Mouse (Mus musculus) forebrain, postnatal 0 days (tissue): ENCODE data around the gene Rin1. TPM values are rescaled to one million over a fixed set of nuclear protein-coding genes. Genes with fewer than 3 reads are reported as not detected.

Experiments
- ATAC-seq: fragments of 200-750 bp; cut with Nextera tagmentation; 2 replicates; pipeline ENCODE4 v1.8.0; 2017; ENCODE audit warnings: mild to moderate bottlenecking, moderate library complexity
- DNase-seq: peaks from one replicate; pipeline ENCODE4 v3.0.0-alpha.2; 2015
- H3K27ac ChIP-seq: fragments of 300-500 bp; sonication (generic); 2 replicates; pipeline ENCODE4 v1.5.1; 2014; ENCODE audit warnings: low read depth, mild to moderate bottlenecking, antibody characterized with exemption, low read length, moderate library complexity, mixed read lengths
- H3K27me3 ChIP-seq: fragments of 300-500 bp; sonication (generic); 2 replicates; pipeline ENCODE4 v1.6.1; 2014; ENCODE audit warnings: mild to moderate bottlenecking, low read length, mixed read lengths; ENCODE audit not compliant: insufficient read depth
- H3K36me3 ChIP-seq: fragments of 300-500 bp; sonication (generic); 2 replicates; pipeline ENCODE4 v1.6.1; 2014; ENCODE audit warnings: mild to moderate bottlenecking, moderate library complexity; ENCODE audit not compliant: insufficient read depth
- H3K4me1 ChIP-seq: fragments of 300-500 bp; sonication (generic); 2 replicates; pipeline ENCODE4 v1.6.1; 2014; ENCODE audit warnings: antibody characterized with exemption; ENCODE audit not compliant: insufficient read depth
- H3K4me2 ChIP-seq: fragments of 300-500 bp; sonication (generic); 2 replicates; pipeline ENCODE4 v1.6.1; 2014; ENCODE audit warnings: low read depth, mild to moderate bottlenecking, moderate library complexity
- H3K4me3 ChIP-seq: fragments of 300-500 bp; sonication (generic); 2 replicates; pipeline ENCODE4 v1.5.1; 2014; ENCODE audit warnings: low read depth, low read length, mixed read lengths
- H3K9ac ChIP-seq: fragments of 300-500 bp; sonication (generic); 2 replicates; pipeline ENCODE4 v1.6.1; 2014; ENCODE audit warnings: mild to moderate bottlenecking
- H3K9me3 ChIP-seq: fragments of 300-500 bp; sonication (generic); 2 replicates; pipeline ENCODE4 v1.6.1; 2016; ENCODE audit warnings: low read length
- CTCF ChIP-seq: sonication (generic); IDR thresholded peaks from 2 replicates; pipeline ENCODE4 v1.5.1; 2016; ENCODE audit warnings: antibody characterized with exemption, control low read depth, low read depth
- WGBS: fragments of 180-500 bp; shearing (Covaris S2); extraction: QIAGEN DNeasy Blood & Tissue Kit; methylation state at CpG from one replicate; pipeline ENCODE4 v1.1.7; 2014; 5-methylcytosine and 5-hydroxymethylcytosine counted together
- polyA plus RNA-seq: library from polyadenylated mRNA; unstranded; fragments of >200 nt; fragmentation: Nextera tagmentation; extraction: Ambion mirVana; gene quantifications from 2 replicates; pipeline ENCODE4 v1.2.1, GENCODE M21; 2015
- total RNA-seq: library from RNA; depleted of rRNA; stranded (reverse); fragments of >200 nt; gene quantifications from 2 replicates; pipeline ENCODE4 v1.2.3, GENCODE M21; 2014

Rin1 gene
- total and polyA plus RNA-seq, 2 experiments from 2014 or later: 2.4 to 9.8 TPM

GRCm38 (mm10) chr19:5052166-5052822 lies 2.0 kb downstream of the Rin1 start:
- DNase-seq (no peak), ATAC-seq (no peak)
- Histone ChIP-seq H3K27ac (no peak overlapping the region), H3K4me2 (no peak overlapping the region), H3K9ac (no peak overlapping the region), H3K4me3 (no peak overlapping the region), H3K27me3 (no peaks in the 10 kb centered on the region), H3K9me3 (no peaks in the 10 kb centered on the region), H3K4me1 (peaks cover 7% of the 10 kb centered on the region; the same call in 1 of the 2 replicates), H3K36me3 (peaks cover 22% of the 10 kb centered on the region)
- WGBS: 42% methylated on average over 25 of the region's 25 CpGs
- no peak for TF ChIP-seq CTCF

DNA sequence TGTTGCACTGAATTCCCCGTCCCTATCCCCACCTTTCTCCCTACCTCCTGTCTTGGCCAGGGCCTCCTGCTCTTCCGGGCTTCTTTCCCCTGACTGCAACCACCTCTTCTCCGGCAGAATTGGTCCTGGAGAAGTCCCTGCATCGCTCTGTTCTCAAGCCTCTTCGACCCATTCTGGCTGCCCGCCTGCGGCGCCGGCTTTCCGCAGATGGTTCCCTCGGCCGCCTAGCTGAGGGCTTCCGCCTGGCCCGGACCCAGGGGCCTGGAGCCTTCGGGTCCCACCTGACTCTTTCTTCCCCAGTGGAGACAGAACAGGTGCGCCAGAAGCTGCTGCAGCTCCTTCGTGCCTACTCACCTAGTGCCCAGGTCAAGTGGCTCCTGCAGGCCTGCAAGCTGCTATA lies 2.6 kb downstream of the Rin1 start:
- H3K36me3 ChIP-seq: peaks cover 18% of the 10 kb centered on the region
- DNase-seq: no peak
- H3K9me3 ChIP-seq: no peaks in the 10 kb centered on the region
- H3K9ac ChIP-seq: no peak overlapping the region
- ATAC-seq: no peak
- H3K27ac ChIP-seq: no peak overlapping the region
- H3K27me3 ChIP-seq: no peaks in the 10 kb centered on the region
- 69% methylated on average over 17 of the region's 17 CpGs for WGBS
- no peak overlapping the region for H3K4me3 ChIP-seq
- H3K4me2 ChIP-seq: no peak overlapping the region
- no peak for TF ChIP-seq CTCF
- H3K4me1 ChIP-seq: peaks cover 7% of the 10 kb centered on the region; the same call in 1 of the 2 replicates

GRCm38 (mm10) chr19:5053909-5054308 lies 3.6 kb downstream of the Rin1 start:
- 16% methylated on average over 9 of the region's 9 CpGs for WGBS

GRCm38 (mm10) chr19:5056251-5056650 lies 6.0 kb downstream of the Rin1 start:
- no peaks in the 10 kb centered on the region for H3K9me3 ChIP-seq
- H3K4me3 ChIP-seq: no peak overlapping the region
- ATAC-seq: peak; percentile 66
- no peaks in the 10 kb centered on the region for H3K4me1 ChIP-seq
- 13% methylated on average over 6 of the region's 6 CpGs for WGBS
- DNase-seq: peak; percentile 76
- peaks cover 1% of the 10 kb centered on the region; the same call in 1 of the 2 replicates for H3K36me3 ChIP-seq
- no peak overlapping the region for H3K27ac ChIP-seq
- no peaks in the 10 kb centered on the region for H3K27me3 ChIP-seq
- TF ChIP-seq CTCF: peak; percentile 81
- H3K9ac ChIP-seq: no peak overlapping the region
- no peak overlapping the region for H3K4me2 ChIP-seq

More at GRCm38 (mm10) chr19:5053909-5054308, 3.6 kb downstream of the Rin1 start:
- ATAC-seq (no peak), DNase-seq (peak; percentile 29)
- Histone ChIP-seq H3K9ac (no peak overlapping the region), H3K27me3 (no peaks in the 10 kb centered on the region), H3K4me1 (peaks cover 7% of the 10 kb centered on the region; the same call in 1 of the 2 replicates), H3K27ac (no peak overlapping the region), H3K9me3 (no peaks in the 10 kb centered on the region), H3K36me3 (peaks cover 11% of the 10 kb centered on the region), H3K4me3 (no peak overlapping the region), H3K4me2 (no peak overlapping the region)
- TF ChIP-seq CTCF: peak; percentile 71

DNA sequence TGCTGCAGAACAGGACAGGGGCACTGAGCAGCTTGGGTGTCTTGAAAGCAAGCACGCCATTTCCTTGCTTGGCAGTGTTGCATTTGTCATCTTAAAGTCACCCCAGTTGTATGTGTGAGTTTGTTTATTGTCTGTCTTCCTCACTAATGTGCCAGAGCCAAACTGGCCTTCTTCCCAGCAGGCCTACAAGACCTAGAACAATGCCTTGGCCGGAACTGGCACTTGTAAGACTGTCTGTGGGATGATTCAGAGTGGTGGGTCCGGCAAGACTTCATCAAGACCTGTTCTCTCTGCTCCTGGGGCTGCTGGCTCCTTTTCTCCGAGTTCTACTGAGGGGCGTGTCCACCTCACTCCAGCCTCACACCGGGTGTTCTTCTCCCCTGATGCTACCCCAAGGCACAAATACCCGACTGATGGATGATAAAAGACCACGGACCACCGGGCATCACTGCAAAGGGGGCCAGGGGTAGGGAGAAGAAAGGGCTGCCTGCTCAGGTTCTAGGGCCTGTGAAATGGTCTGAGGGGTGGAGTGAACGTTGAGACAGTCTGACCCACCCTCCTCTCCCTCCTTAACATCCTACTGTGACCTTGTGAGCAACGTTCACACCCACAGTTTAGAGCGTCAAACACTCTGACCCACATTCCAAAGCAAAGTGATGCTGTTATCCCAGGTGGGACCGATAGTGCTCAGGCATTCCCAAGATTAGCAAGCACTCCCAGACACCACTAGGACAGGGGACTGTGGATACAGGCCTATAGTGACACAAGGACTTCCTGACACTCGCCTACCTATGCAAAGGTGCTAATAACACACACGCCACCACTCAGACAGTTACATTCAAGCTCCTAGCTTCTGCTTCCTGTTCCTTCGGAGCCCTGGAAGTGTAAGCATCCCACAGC lies 7.8 kb downstream of the Rin1 start:
- no peaks in the 10 kb centered on the region for H3K4me1 ChIP-seq
- 28% methylated on average over 16 of the region's 16 CpGs for WGBS
- H3K4me3 ChIP-seq: no peak overlapping the region
- no peak for TF ChIP-seq CTCF
- H3K9ac ChIP-seq: no peak overlapping the region
- no peaks in the 10 kb centered on the region for H3K9me3 ChIP-seq
- no peaks in the 10 kb centered on the region for H3K36me3 ChIP-seq
- no peaks in the 10 kb centered on the region for H3K27me3 ChIP-seq
- ATAC-seq (no peak), DNase-seq (no peak)
- no peak overlapping the region for H3K27ac ChIP-seq
- H3K4me2 ChIP-seq: no peak overlapping the region

GRCm38 (mm10) chr19:5058801-5059771 lies 8.8 kb downstream of the Rin1 start:
- H3K27me3 ChIP-seq: no peaks in the 10 kb centered on the region

More at GRCm38 (mm10) chr19:5058801-5059771, 8.8 kb downstream of the Rin1 start:
- 16% methylated on average over 10 of the region's 10 CpGs for WGBS
- TF ChIP-seq CTCF: no peak
- H3K4me3 ChIP-seq: no peak overlapping the region
- no peak overlapping the region for H3K4me2 ChIP-seq
- H3K9me3 ChIP-seq: no peaks in the 10 kb centered on the region
- no peak for DNase-seq
- H3K9ac ChIP-seq: 0 out of 2 replicates have a peak overlapping the region, but pooled peaks have one; percentile 6
- ATAC-seq: peak; percentile 16; the same call in 1 of the 2 replicates
- H3K4me1 ChIP-seq: no peaks in the 10 kb centered on the region
- no peaks in the 10 kb centered on the region for H3K36me3 ChIP-seq
- no peak overlapping the region for H3K27ac ChIP-seq
